Mouse (Mus musculus) liver, adult 2 months (tissue): ENCODE measurements around the gene Creb1. TPM values are rescaled to one million over a fixed set of nuclear protein-coding genes. Genes with fewer than 3 reads are reported as not detected.

Experiments
- DNase-seq: peaks from one replicate; pipeline ENCODE4 v3.0.0-alpha.2; 2011; ENCODE audit warnings: low read depth, low spot score; ENCODE audit errors: extremely low read depth
- H3K27ac ChIP-seq: fragments of 200-500 bp; replicated peaks from 2 replicates; pipeline ENCODE4 v1.5.1; 2012; ENCODE audit warnings: low read depth, mild to moderate bottlenecking, control low read depth, inconsistent platforms, low read length; ENCODE audit not compliant: insufficient read depth
- H3K27me3 ChIP-seq: fragments of 200-500 bp; 2 replicates; pipeline ENCODE4 v1.6.1; 2012; ENCODE audit warnings: mild to moderate bottlenecking, moderate library complexity, low read length, inconsistent platforms; ENCODE audit not compliant: control insufficient read depth, insufficient read depth
- H3K36me3 ChIP-seq: fragments of 200-500 bp; 2 replicates; pipeline ENCODE4 v1.6.1; 2012; ENCODE audit warnings: low read length, inconsistent platforms; ENCODE audit not compliant: control insufficient read depth, insufficient read depth
- H3K4me1 ChIP-seq: fragments of 200-500 bp; 2 replicates; pipeline ENCODE4 v1.6.1; 2011; ENCODE audit warnings: low read length; ENCODE audit not compliant: control insufficient read depth, insufficient read depth
- H3K4me3 ChIP-seq: fragments of 200-500 bp; 2 replicates; pipeline ENCODE4 v1.5.1; 2011; ENCODE audit warnings: low read depth, mild to moderate bottlenecking, control low read depth, low read length, moderate library complexity; ENCODE audit not compliant: insufficient read depth
- H3K79me2 ChIP-seq: fragments of 200-500 bp; 2 replicates; pipeline ENCODE4 v1.6.1; 2012; ENCODE audit warnings: inconsistent platforms, mild to moderate bottlenecking, low read length, moderate library complexity; ENCODE audit not compliant: control insufficient read depth, insufficient read depth
- H3K9ac ChIP-seq: fragments of 200-500 bp; 2 replicates; pipeline ENCODE4 v1.6.1; 2012; ENCODE audit warnings: low read depth, mild to moderate bottlenecking, control low read depth, inconsistent platforms, low read length
- CTCF ChIP-seq: fragments of 200-500 bp; IDR thresholded peaks from 2 replicates; pipeline ENCODE4 v1.5.1; 2011; ENCODE audit warnings: low read depth, low read length, control low read depth
- POLR2A ChIP-seq: fragments of 200-500 bp; IDR thresholded peaks from 2 replicates; pipeline ENCODE4 v1.6.1; 2011; ENCODE audit warnings: low read length, control low read depth; ENCODE audit not compliant: insufficient read depth; ENCODE audit errors: extremely low read depth
- WGBS: fragments of 180-500 bp; shearing (Covaris S2); methylation state at CpG from one replicate; pipeline ENCODE4 v1.1.7; 2018; 5-methylcytosine and 5-hydroxymethylcytosine counted together
- polyA plus RNA-seq: library from polyadenylated mRNA; depleted of rRNA; stranded (reverse); fragments of >200 nt; gene quantifications from 2 replicates; pipeline ENCODE4 v1.2.3, GENCODE M21; 2012
- total RNA-seq: library from RNA; depleted of rRNA; stranded (reverse); fragments of >200 nt; gene quantifications from 2 replicates; pipeline ENCODE4 v1.2.3, GENCODE M21; 2014

Gene Creb1
- total and polyA plus RNA-seq, 2 experiments = 4.8 to 14.3 TPM

- H3K4me3 ChIP-seq = no peak overlapping the region
- 76% methylated on average over 3 of the region's 3 CpGs for WGBS
- no peaks in the 10 kb centered on the region for H3K4me1 ChIP-seq
- no peak for DNase-seq
- H3K27ac ChIP-seq = no peak overlapping the region
- no peak overlapping the region for H3K9ac ChIP-seq
- H3K27me3 ChIP-seq = no peaks in the 10 kb centered on the region
- TF ChIP-seq POLR2A (no peak), CTCF (no peak)
- H3K36me3 ChIP-seq = no peaks in the 10 kb centered on the region
- H3K79me2 ChIP-seq = no peaks in the 10 kb centered on the region
Observed at GRCm38 (mm10) chr1:64521734-64522133, 10.7 kb upstream of the Creb1 start.

GRCm38 (mm10) chr1:64522637-64523036 lies 9.8 kb upstream of the Creb1 start:
- Histone ChIP-seq H3K27ac (no peak overlapping the region), H3K4me3 (no peak overlapping the region), H3K4me1 (no peaks in the 10 kb centered on the region), H3K36me3 (no peaks in the 10 kb centered on the region), H3K9ac (no peak overlapping the region), H3K27me3 (no peaks in the 10 kb centered on the region), H3K79me2 (no peaks in the 10 kb centered on the region)
- no peak for DNase-seq
- 77% methylated on average over 6 of the region's 6 CpGs for WGBS
- TF ChIP-seq CTCF (no peak), POLR2A (no peak)

- no peak for DNase-seq
- WGBS = 50% methylated on average over 1 of the region's 1 CpGs
- no peaks in the 10 kb centered on the region for H3K4me1 ChIP-seq
- H3K9ac ChIP-seq = no peak overlapping the region
- no peaks in the 10 kb centered on the region for H3K36me3 ChIP-seq
- H3K27me3 ChIP-seq = no peaks in the 10 kb centered on the region
- TF ChIP-seq CTCF (no peak), POLR2A (no peak)
- H3K27ac ChIP-seq = no peak overlapping the region
- no peak overlapping the region for H3K4me3 ChIP-seq
- H3K79me2 ChIP-seq = no peaks in the 10 kb centered on the region
Observed at GRCm38 (mm10) chr1:64523117-64523516, 9.3 kb upstream of the Creb1 start.

- H3K27ac ChIP-seq = no peak overlapping the region
- no peaks in the 10 kb centered on the region for H3K27me3 ChIP-seq
- H3K79me2 ChIP-seq = no peaks in the 10 kb centered on the region
- H3K36me3 ChIP-seq = no peaks in the 10 kb centered on the region
- DNase-seq = no peak
- TF ChIP-seq POLR2A (no peak), CTCF (no peak)
- no peak overlapping the region for H3K4me3 ChIP-seq
- H3K4me1 ChIP-seq = no peaks in the 10 kb centered on the region
- H3K9ac ChIP-seq = no peak overlapping the region
- WGBS = 91% methylated on average over 2 of the region's 2 CpGs
Observed at GRCm38 (mm10) chr1:64524661-64525060, 7.8 kb upstream of the Creb1 start.

GRCm38 (mm10) chr1:64527626-64528025 lies 4.8 kb upstream of the Creb1 start:
- no peak overlapping the region for H3K4me3 ChIP-seq
- no peak for TF ChIP-seq POLR2A
- no peak for TF ChIP-seq CTCF
- no peaks in the 10 kb centered on the region for H3K27me3 ChIP-seq

GRCm38 (mm10) chr1:64529781-64530315 lies 2.6 kb upstream of the Creb1 start:
- Histone ChIP-seq H3K79me2 (no peaks in the 10 kb centered on the region), H3K36me3 (no peaks in the 10 kb centered on the region), H3K4me1 (peaks cover 3% of the 10 kb centered on the region; the same call in 1 of the 2 replicates), H3K9ac (no peak overlapping the region), H3K4me3 (no peak overlapping the region), H3K27me3 (no peaks in the 10 kb centered on the region), H3K27ac (no peak overlapping the region)
- no peak for DNase-seq
- WGBS = 92% methylated on average over 5 of the region's 5 CpGs
- TF ChIP-seq POLR2A (no peak), CTCF (no peak)

More at GRCm38 (mm10) chr1:64527626-64528025, 4.8 kb upstream of the Creb1 start:
- H3K36me3 ChIP-seq = no peaks in the 10 kb centered on the region
- no peak for DNase-seq
- H3K4me1 ChIP-seq = peaks cover 3% of the 10 kb centered on the region; the same call in 1 of the 2 replicates
- H3K27ac ChIP-seq = no peak overlapping the region
- no peak overlapping the region for H3K9ac ChIP-seq
- no peaks in the 10 kb centered on the region for H3K79me2 ChIP-seq
